Mouse (Mus musculus) testis, adult 2 months (tissue): ENCODE measurements at regions not wholly inside any gene's neighbourhood (a gene's known extent, or its start where the extent isn't known, plus 50 kb on each side); places are given as distances from the start of the nearest gene placed in this dataset.

Experiments
- CTCF ChIP-seq: fragments of 200-500 bp; IDR thresholded peaks from 2 replicates; pipeline ENCODE4 v1.5.1; 2012; ENCODE audit warnings: low read depth, mild to moderate bottlenecking, inconsistent platforms, low read length, moderate library complexity; ENCODE audit not compliant: control insufficient read depth, insufficient read depth, insufficient replicate concordance
- POLR2A ChIP-seq: fragments of 200-500 bp; IDR thresholded peaks from 2 replicates; pipeline ENCODE4 v1.6.1; 2012; ENCODE audit warnings: low read depth, mild to moderate bottlenecking, inconsistent platforms, low read length, moderate library complexity; ENCODE audit not compliant: control insufficient read depth

DNA sequence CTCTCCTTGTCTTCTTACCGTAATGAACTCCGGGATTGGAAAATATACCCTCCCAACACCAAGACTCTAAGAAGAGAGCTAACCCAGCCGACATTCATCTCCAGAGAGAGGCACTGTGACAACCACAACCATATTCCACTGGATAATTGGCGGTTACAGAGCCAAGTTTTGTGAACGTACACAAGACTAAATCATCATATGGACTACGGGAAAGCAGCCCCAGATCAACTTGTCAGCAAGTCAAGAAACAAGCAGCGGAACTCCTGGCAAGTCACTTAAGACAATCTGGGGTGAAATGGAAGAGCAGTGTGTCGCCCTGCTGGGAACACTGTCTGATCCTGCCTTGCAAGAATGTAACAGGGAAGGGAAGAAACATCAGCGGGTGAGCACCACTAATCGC lies 52.6 kb upstream of the Bach2 start:
- TF ChIP-seq POLR2A (no peak), CTCF (no peak)
